ENCODE assay signal across 19 mouse cellular contexts in the genomic region with DNA sequence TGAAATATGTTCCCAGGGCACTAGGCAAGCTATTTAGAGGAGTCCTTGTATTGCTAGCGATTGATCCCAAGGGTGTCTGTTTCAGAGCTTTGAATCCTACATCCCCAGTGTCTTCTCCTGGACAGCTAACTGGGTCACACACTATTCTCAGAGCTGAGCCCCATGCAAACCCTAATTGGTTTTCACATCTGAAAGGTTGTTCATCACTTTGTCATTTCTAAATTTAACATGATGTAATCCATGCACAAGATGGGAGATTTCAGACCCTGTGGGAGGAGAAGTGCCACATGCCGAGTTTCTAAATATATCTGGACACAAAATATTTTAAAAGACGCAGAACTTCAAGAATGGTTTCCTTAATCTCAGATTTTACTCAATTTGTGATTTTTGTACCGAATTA.
DNase-seq lines count a peak whose midpoint lies in the region; TF ChIP-seq lines count a peak whose summit lies in the region.
"Had no signal": no experiment of that assay in that cellular context is flagged by ENCODE, and none has a peak within 500 bp of the region (broad histone marks: within the 10 kb centered on the region; RNA-seq: fewer than 3 reads in every experiment).

No protein-coding gene starts in this region.

- intact Hi-C loops in heart, postnatal 14 days (cut with DNase I) = no loop called here
- intact Hi-C loops in left cerebral cortex, postnatal 14 days (cut with DNase I) = no loop called here

- TF ChIP-seq CTCF in layer of hippocampus, adult 2 months (conservative IDR thresholded peaks at IDR 0.05) = no peak

- H3K27ac ChIP-seq in layer of hippocampus, adult 2 months = peak overlapping the region; percentile 64
- H3K27ac ChIP-seq: forebrain, embryonic 10.5 days; gastrocnemius, adult 2 months; heart, embryonic 15.5 days; hindbrain, embryonic 12.5 days; hindbrain, embryonic 15.5 days had no signal

- no peak overlapping the region for H3K4me3 ChIP-seq in layer of hippocampus, adult 2 months
- H3K4me3 ChIP-seq: forebrain, embryonic 10.5 days; gastrocnemius, adult 2 months; heart, embryonic 15.5 days; hindbrain, embryonic 12.5 days; hindbrain, embryonic 15.5 days had no signal

- peak; percentile 78 for DNase-seq in heart, adult 11 months
- DNase-seq in heart, postnatal 14 days = no peak
- no peak for DNase-seq in layer of hippocampus, adult 2 months (ENCODE audit: low spot score in 2 of 2)
- no peak for DNase-seq in layer of hippocampus, postnatal 14 days (ENCODE audit: low spot score in 2 of 2)
- peak; percentile 36 to 59 for DNase-seq in left cerebral cortex, postnatal 14 days (ENCODE audit: low spot score in 2 of 2)
- DNase-seq in left cerebral cortex, adult 9 months (ENCODE audit: low spot score in 2 of 2) = no peak
- no peak for DNase-seq in urinary bladder, postnatal 36 days (ENCODE audit: low spot score in 2 of 2)
- DNase-seq: adrenal gland, adult 2 months; adrenal gland, postnatal 14 days; cerebellum, adult 11-12 months; cerebellum, adult 8-10 months; cerebellum, postnatal 10 days; cerebellum, postnatal 36 days; gastrocnemius, adult 2 months; gastrocnemius, postnatal 14 days had no signal

Comparison
In these comparisons a context has a peak if more than half of its experiments do, and no peak if none do; other contexts are left out.
1. DNase-seq: peak in heart, adult 11 months (single experiment) and left cerebral cortex, postnatal 14 days (2 of 2); none in heart, postnatal 14 days (0 of 2), layer of hippocampus, adult 2 months (0 of 2), layer of hippocampus, postnatal 14 days (0 of 2), left cerebral cortex, adult 9 months (0 of 2) and urinary bladder, postnatal 36 days (0 of 2).